Mouse (Mus musculus) retina, postnatal 1 day (tissue): ENCODE data around the gene Tomm40l.
A peak's percentile ranks its signal among the peaks of the same experiment; 100 is the strongest.
"Not testable (repeated sequence)": the region's sequence is repeated elsewhere in the genome, so short reads cannot be mapped to it uniquely, and the experiment has no call there.

ENCODE experiments used
- DNase-seq: peaks from one replicate; pipeline ENCODE4 v3.0.0-alpha.2; 2012

Gene Tomm40l

DNA sequence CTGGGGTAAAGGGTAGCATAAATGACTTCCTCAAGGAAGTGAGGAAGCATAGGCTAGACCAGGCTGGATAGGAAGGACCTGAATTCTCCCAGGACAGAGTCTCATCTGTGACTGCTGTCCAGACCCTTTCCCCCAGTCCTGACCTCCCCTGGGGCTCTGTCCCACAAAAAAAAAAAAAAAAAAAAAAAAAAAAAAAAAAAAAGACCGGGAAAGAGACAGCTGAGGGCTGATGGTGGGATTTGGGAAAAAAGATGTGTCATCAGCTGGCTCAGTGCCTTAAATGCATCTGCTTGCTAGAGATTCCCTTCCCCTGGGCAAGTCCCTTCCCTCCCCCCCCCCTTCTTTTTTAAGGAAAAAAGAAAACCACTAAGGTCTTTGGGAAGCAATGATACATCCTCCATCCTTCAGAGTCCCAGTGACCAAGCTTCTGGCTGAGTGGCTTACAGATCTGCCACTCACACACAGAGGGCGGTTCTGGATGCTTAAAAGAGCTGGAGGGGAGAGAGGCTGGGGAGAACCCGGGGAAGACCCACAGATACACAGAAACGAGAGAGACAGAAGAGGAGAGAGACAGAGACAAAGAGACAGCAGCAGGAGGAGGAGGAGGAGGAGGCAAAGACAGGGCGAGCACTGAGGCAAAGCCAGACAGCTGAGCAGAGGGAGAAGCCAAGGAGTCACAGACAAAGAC, 27.7 kb upstream of the Tomm40l start, which contains the start of gene Adamts4:
TSS of gene Adamts4 (plus strand) at position 509 of the 688 bp plus-strand sequence.
- peak; percentile 86 for DNase-seq

DNA sequence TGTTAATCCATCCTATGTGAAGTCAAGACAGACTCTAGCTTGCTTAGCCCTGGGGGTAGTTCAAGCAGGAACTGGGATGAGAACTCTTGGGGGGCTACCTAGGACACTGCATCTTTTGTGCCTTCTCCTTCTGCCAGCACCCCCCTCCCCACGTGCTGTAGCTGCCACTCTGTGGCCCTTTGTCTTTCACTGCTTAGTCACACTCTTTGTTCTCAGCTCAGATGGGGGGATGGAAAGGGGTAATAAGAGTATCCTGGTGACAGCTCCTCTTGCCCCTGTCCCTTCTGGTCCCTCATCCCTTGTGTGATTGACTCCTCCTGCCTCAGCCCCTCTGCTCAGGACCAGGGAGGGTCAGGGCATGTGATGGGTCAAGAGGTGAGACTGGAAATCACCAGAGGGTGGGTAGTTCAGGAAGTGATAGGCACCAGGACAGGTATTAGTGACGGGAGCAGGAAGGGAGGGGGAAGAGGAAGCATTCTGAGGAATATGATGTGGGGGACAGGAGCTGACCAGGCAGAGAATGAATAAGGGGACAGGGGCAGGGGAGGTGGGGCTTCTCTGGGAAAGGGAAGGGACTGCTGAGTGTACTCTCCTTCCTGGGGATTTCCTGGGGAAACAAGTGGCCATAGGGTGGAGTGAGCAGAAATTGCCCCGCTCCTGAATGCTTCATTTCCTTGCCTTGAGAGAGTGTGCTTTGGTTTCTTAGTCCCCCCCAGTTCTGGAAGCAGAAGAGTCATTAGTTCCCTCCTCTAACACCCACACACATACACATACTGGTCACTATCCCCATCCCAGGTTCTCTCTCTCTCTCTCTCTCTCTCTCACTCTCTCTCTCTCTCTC, 26.3 kb upstream of the Tomm40l start:
- peak; percentile 69 for DNase-seq

DNA sequence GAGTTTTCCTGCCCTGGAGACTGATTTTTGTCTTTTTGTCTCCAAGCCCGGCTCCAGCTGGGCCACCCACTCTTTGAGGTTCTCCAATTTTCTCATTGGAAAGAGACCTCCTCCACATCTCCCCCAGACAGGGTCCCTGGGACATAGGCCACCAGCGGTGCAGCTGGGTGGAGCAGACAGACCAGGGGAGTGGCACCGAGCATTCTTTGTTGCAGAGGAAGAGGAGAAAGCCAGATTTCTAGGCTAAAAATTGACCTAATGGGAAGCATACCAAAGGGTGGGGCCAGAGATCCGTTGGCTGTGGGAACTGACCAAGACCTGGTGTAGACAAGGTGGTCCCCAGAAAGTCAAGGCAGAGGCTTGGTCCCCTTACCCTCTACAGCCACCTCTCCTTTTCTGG, 25.6 kb upstream of the Tomm40l start:
- DNase-seq = no peak

DNA sequence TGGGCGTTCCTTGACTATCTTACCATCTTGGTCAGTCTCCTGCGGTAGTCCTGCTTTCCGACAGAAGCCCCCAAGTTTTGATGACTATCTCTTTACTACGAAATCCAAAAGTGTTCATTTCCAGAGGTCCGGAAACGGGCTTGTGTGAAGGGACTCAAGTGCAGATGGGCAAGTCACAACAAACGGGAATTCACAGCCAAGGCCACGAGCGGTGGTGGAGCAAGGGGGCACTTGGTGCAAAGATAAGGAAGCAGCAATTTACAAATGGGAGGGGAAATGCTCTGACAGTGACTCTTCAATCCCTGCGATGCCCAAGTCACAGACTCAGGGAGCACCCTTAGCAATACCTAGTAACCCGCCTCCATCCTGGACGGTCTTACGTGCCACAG, 25.1 kb upstream of the Tomm40l start:
- DNase-seq = no peak

DNA sequence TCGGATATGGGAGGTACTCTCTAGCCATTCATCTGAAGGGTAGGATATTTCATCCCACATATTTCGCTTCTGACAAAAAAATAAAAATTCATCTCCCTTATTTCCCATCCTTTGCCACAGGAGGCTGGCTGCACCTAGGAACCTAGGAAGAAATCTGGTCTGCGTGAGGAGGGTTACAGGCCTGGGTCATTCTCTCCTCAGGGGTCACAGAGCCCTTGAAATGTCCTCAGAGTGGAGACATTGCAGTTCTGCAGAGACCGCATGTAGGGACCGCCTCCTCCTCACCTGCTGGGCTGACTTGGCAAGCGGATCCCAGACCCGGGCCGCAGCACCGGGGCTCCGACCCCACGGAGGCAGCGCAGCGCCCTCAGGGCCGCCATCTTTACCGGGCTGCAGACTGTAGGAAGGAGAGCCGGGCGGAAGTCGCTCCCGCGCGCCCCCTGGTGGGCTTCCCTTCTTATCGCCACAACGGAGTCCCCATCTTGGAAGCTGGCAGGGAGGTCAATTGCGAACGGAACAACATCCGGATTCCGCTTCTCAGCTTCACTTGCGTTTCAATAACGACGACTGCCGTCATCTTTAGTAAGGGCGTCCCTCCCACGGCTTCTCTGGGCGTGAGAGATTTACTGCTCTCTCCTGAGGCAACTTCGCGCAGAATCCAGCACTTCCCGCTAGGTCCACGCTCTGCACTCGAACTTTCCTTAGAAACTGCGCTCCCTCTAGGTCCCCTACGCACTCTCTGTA, 24.6 kb upstream of the Tomm40l start:
- DNase-seq = peak; percentile 99

DNA sequence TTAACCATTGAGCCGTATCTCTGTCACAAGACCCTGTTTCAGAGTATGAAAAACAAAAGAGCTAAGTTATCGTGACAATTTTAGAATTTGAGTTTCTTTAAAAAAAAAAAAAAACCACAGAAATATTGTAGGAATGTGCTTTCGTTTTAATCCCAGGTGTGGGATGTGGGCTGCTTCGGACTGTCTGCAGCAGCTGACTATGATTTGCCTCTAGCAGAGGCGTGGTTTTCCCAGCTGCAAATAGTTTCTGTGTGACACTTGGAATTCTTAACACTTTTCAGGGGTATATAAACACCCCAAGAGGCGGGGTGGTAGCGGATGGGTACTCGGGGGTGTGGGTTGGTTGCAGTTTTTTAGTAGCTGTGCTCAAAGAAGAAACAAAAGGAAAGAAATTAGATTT, 23.0 kb upstream of the Tomm40l start:
- no peak for DNase-seq

DNA sequence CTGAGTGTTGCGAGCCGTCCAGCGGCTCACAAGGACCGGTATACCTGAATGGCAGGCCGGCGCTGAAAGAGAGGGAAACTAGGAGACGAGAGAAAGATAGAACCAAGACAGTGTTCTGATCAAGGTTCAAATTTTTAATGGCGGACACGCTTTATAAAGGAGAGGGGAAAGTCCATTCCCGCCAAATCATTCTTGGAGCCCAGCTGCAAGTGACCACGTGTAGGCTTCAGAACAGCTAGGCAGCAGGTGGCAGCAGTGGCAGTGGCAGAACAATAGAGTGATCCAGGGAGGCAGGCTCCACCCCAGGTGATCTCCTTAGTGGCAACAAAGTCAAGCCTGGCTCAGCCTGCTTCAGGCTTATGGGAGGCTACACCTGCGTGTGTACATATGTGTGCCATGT, 19.6 kb upstream of the Tomm40l start:
- not testable (repeated sequence) for DNase-seq

DNA sequence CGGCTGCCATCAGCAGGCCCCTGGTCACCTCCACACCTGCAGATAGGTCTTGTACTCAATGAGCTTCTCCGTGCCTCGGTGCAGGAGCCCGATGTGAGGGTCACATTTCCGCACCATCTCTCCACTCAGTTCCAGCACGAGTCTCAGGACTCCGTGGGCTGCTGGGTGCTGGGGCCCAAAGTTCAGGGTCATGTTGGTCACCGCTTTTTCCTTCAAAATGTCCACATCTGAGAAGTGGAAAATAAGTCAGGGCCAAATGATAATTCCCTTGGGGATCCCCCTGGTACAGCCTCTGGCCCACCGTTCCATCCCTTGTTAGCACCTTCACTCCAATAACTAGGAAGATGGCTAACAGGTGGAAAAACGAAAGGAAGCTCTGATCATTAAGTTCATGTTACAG, 18.6 kb upstream of the Tomm40l start:
- DNase-seq = no peak

DNA sequence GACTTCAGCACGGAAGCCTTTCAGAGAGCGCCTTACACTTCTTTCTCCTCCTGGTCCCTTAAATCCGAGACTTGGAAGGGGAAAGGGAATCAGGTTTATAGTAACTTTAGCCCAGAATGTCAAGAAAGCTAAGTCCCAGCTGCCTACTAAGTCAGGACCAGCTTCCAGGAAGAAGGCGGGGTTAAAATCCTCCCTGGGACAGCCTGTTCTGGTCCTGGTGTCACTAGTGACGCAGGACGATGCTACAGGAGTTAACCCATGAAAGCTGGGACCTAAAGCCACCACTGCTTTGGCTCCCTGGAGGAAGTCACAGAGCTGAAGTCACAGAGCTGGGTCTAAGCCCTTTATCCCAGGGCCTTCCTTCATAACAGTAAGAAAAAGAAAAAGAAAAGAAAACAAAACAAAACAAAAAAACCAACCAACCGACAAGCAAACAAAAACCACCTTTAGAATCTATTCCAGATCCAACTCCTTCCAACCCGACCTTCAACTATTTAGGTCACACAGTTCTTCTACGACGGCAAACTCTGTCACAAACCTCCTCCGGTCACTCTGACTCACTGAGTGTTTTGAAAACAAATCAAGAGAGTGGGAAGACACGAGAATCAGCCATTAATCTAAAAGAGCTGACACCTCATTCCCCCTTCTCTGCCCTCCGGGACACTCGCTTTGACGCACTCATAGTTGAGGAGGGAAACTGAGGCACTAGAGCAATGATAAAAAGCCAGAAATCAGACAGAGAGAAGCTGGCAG, 17.9 kb upstream of the Tomm40l start:
- DNase-seq = no peak

DNA sequence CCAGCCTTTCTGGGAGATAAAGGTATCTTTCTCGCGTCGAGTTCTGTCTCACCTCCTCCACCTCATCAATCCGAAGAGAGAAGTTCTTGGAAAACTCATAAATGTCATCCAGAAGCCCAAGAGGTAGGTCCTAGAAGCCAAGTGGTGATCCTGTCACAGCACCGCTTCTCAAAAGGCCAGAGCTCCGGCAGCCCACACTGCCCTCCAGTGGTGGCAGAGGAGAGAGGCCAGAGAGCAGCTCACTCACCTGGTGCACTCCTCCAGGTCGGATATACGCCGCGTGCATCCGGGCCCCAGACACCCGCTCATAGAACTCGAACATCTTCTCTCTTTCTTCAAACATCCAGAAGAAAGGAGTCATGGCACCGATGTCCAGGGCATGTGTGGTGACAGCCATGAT, 16.1 kb upstream of the Tomm40l start:
- DNase-seq = peak; percentile 65

DNA sequence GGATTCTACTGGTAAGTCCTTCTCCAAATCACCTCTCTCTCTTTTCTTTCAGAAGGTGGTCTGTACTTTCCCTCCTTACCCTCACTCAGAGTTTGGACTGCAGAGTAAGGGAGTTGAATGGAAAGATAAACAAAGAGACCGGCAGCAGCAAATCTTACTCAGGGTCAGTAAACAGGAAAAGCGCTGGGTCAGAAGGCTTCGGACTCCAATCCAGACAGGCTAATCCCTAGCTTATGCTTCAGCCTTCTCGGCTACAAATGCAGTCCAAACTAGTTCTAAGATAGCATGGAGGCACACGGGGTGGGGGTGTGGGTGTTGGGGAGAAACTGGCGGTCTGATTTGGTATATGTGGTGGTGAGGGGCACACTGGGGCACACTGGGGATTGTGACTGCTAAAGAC, 15.1 kb upstream of the Tomm40l start:
- DNase-seq = no peak

DNA sequence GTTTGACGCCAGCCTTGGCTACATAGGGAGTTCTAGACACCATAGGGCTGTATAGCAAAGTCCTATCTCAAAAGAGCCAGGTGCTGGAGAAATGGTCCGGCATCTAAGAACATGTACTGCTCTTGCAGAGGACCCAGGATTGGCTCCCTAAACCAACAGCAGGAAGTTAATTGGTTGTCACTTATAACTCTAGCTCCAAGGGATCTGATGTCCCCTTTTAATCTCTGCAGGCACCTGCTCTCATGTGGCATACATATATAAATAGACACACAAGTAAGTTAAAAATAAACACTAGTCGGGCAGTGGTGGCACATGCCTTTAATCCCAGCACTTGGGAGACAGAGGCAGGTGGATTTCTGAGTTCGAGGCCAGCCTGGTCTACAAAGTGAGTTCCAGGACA, 13.5 kb upstream of the Tomm40l start:
- no peak for DNase-seq

DNA sequence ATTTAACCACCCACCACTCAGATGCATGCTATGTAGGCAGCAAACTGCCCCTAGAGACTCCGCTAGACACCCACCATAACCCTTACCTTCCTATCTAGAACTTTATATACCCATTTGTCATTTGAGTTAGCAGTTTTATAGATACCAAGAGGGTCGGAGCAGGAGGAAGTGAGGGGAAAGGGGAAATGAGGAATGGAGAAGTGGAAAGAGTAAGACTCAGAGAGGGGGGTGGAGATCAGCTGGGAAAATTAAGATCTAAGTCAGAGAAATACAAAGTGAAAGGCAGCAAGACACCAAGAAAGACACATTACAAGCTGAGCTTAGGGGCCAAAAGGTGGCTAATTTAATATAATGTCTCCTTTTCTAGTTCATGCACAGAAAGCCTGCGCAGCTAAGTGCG, 12.2 kb upstream of the Tomm40l start:
- no peak for DNase-seq

DNA sequence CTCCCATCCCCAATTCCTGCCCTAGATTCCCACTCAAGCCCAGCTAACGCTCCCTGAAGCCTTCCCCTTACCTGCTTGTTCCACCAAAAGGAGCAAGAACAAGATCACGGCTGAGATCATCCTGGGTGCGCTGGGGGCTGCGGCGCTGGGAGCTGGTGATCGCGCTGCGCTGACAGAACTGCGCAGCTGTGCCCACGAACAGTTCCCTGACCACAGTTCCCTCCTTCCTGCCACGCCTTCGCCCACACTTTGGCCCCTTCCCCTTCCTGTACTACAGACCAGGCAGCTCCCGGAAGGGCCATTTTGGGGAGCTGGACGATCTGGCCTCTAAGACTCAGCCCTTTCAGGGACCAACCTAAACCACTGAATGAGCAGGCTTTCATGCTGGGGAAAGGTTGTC, 11.8 kb upstream of the Tomm40l start, which contains the start of gene Fcer1g:
TSS of gene Fcer1g (minus strand) at position 240 of the 400 bp plus-strand sequence.
- no peak for DNase-seq

DNA sequence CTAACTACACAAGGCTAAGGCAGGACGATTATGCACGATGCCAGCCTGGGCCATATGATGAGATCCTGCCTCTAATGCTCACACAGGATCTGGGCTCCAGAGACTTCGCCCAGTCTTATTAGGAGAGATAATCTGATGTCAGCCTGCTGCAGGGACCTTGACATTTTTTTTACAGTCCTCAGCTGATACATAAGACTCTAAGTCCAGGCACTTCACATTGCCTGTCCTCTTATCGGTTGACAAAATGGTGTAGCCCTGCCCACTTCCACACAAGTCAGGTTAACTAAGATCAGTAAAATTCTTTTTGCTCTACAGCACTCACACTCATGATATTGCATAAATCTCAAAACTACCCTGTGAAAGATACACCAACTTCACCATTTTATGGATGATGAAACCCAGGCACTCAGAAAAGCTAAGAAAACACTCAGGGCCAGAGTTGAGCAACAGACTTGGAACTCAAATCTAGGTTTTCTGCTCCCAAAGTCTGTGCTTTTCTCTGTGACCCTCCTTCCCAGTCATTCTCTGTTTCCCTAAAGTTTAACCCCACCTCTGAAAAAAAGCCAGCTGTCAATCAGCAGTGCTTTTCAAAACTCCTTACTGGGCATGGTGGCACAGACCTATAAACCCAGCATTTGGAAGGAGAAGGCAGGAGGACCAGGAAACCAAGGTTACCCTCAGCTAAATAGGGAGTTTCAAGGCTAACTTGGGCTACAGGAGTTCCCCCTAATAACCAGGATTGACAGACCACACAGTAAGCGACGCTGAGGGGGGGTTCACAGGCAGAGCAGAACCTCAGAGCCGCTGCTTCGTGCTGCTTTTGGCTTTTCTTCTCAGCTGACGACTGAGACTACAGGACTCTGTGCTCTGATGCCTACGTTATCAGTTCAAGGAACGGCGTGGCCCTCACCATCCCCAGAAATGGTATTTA, 10.8 kb upstream of the Tomm40l start:
- peak; percentile 18 for DNase-seq

DNA sequence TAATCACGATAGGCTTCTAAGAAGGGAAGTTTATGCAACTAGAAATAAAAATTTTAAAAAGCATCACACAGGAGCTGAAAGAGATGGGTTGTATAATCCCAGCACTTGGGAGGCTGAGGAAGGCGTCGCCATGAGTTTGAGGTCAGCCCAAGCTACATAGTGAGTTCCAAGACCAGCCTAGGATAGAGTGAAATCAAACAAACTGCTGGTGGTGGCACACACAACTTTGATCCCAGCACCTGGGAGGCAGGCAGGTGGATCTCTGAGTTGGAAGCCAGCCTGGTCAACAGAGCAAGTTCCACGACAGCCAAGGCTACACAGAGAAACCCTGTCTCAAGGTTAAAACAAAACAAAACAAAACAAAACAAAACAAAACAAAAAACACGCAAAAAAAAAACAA, 10.0 kb upstream of the Tomm40l start:
- DNase-seq = no peak

DNA sequence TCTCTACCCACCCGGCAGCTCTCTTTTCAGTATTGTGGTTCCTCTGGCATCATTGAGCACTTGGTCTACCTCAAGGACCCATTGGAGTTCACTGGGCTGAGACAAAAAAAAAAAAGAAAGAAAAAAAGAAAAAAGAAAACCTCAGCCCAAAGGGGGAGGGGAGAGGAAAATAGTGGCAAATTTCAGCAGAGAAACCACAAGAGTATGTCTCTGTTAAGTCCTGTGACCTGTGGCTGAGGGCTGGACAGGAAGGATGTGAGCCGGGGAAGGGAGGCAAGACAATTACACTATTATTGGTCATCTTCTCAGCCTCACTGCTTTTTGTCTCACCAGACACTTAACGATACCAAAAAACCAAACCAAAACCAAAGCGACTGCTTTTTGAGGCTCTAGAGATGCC, 9.5 kb upstream of the Tomm40l start:
- DNase-seq = no peak

DNA sequence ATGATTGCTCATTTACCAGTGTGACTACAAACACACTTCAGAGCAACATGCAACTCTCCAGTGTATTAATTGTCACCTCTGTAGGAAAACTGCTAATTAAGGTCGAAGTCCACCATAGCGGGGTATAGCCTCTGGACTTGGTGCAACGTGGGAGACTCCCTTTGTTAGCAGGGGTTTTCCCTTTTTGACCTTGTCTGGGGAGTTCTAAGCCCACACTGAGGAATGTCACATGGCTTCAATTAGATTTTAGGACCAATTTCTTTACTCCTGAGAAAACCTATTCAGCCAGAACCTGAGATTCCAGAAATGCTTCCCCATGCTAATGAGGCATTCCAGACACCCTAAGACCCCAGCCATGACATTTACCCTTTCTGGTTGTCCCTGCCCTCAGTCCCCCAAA, 7.9 kb upstream of the Tomm40l start:
- DNase-seq = peak; percentile 9

DNA sequence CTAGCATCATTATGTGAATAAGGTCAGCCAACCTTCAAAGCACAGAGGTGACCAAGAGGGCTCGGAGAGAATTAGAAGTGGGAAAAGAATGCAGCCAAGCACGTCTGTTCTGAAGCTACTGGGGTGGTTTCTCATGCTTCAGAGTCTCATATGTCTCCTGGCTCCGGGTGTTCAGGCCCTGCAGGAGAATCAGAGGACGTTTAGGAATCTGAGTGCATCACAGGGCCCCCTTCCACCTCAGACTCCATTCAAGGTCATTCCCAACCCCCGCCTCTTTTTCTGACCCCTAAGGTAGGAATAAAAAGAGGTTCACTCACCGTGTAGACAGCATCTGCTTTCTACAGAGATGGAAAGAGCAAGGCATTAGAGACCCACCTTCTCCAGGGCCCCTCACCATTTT, 7.4 kb upstream of the Tomm40l start:
- DNase-seq = no peak

DNA sequence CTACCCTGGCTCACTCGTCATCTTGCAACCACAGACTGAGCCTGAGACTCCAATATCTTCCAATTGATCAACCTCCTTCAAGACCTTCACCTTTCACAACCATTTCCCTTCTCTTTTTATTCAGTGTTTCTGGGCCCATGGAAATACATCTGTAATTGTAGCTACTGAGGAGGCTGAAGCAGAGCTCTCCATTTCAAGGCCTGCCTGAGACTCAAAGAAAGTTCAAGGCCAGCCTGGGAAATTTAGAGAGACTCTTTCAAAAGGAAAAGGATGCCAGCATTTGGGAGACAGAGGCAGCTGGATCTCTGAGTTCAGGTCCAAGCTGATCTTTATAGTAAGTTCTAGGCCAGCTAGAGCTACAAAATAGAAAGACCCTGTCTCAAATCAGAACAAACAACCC, 5.6 kb upstream of the Tomm40l start:
- no peak for DNase-seq

DNA sequence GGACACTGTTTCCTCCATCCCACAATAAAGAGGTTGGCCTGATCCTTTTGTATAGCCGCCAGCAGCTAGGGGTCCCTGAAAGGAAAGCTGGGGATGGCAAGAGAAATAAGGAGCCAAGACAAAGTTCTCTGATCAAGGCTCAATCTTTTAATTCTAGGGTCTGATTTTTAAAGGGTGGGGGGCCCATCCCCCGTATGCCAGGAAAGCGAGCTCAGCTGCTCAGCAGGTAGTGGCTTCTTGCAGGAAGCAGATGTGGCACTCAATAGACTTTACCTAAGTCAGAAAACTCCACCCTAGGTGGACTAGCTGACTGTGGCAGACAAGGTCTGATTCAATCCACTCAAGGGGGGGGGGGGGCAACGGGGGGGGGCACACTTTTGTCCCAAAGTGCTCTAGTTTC, 4.5 kb upstream of the Tomm40l start:
- DNase-seq = no peak

DNA sequence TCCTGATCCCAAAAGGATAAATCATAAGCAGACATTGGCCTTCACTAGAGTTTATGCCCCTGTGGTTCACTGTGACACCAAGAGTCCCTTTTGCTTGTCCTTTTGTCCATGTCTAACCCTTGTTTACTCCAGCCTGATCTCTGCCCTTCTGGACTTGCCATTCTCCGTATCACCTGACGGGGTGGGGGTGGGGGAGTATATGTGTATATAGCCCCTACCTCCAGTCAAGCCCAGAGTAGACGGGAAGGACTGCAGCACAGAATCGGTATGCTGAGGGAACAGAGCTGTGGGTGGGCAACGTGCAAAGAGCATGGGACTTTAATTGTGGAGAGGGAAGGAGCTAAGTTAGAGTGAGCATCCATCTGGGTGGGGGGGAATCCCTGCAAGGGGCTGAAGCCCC, 2.5 kb upstream of the Tomm40l start, which contains the start of gene Apoa2:
TSS of gene Apoa2 (plus strand) at position 198 of the 400 bp plus-strand sequence.
- no peak for DNase-seq
